Mouse (Mus musculus) stomach, embryonic 14.5 days (tissue): ENCODE measurements around the gene Lrig2. TPM values are rescaled to one million over a fixed set of nuclear protein-coding genes. Genes with fewer than 3 reads are reported as not detected.

Source experiments
- ATAC-seq: fragments of 200-750 bp; cut with Nextera tagmentation; 2 replicates; pipeline ENCODE4 v1.8.0; 2017; ENCODE audit warnings: low read depth, moderate TSS enrichment; ENCODE audit not compliant: insufficient number of reproducible peaks, insufficient read depth, low FRiP score
- H3K27ac ChIP-seq: fragments of 300-500 bp; sonication (generic); 2 replicates; pipeline ENCODE4 v1.5.1; 2014; ENCODE audit warnings: mild to moderate bottlenecking, low read length, moderate library complexity, mixed read lengths
- H3K27me3 ChIP-seq: fragments of 300-500 bp; sonication (generic); 2 replicates; pipeline ENCODE4 v1.6.1; 2014; ENCODE audit warnings: low read length, control low read depth, mixed read lengths; ENCODE audit not compliant: control insufficient read depth, insufficient read depth
- H3K36me3 ChIP-seq: fragments of 300-500 bp; sonication (generic); 2 replicates; pipeline ENCODE4 v1.6.1; 2014; ENCODE audit warnings: mild to moderate bottlenecking, control low read depth, low read length, moderate library complexity, mixed read lengths; ENCODE audit not compliant: control insufficient read depth, insufficient read depth
- H3K4me1 ChIP-seq: fragments of 300-500 bp; sonication (generic); 2 replicates; pipeline ENCODE4 v1.6.1; 2014; ENCODE audit warnings: low read length, control low read depth, mixed read lengths; ENCODE audit not compliant: control insufficient read depth, insufficient read depth
- H3K4me2 ChIP-seq: fragments of 300-500 bp; sonication (generic); replicated peaks from 2 replicates; pipeline ENCODE4 v1.6.1; 2014; ENCODE audit warnings: low read depth, low read length, control low read depth
- H3K4me3 ChIP-seq: fragments of 300-500 bp; sonication (generic); 2 replicates; pipeline ENCODE4 v1.5.1; 2014; ENCODE audit warnings: low read depth, low read length, control low read depth
- H3K9ac ChIP-seq: fragments of 300-500 bp; sonication (generic); replicated peaks from 2 replicates; pipeline ENCODE4 v1.6.1; 2014; ENCODE audit warnings: low read depth, mild to moderate bottlenecking, control low read depth, low read length, moderate library complexity, mixed read lengths
- H3K9me3 ChIP-seq: fragments of 300-500 bp; sonication (generic); 2 replicates; pipeline ENCODE4 v1.6.1; 2016; ENCODE audit warnings: low read depth, low read length, control low read depth; ENCODE audit not compliant: control insufficient read depth
- WGBS: fragments of 180-500 bp; shearing (Covaris S2); extraction: QIAGEN DNeasy Blood & Tissue Kit; methylation state at CpG from one replicate; pipeline ENCODE4 v1.1.7; 2014; 5-methylcytosine and 5-hydroxymethylcytosine counted together
- polyA plus RNA-seq: library from polyadenylated mRNA; unstranded; fragments of >200 nt; fragmentation: Nextera tagmentation; extraction: Ambion mirVana; gene quantifications from 2 replicates; pipeline ENCODE4 v1.2.1, GENCODE M21; 2014

Gene Lrig2
- polyA plus RNA-seq, 1 experiment from 2014 or later, result 25.7 TPM

DNA sequence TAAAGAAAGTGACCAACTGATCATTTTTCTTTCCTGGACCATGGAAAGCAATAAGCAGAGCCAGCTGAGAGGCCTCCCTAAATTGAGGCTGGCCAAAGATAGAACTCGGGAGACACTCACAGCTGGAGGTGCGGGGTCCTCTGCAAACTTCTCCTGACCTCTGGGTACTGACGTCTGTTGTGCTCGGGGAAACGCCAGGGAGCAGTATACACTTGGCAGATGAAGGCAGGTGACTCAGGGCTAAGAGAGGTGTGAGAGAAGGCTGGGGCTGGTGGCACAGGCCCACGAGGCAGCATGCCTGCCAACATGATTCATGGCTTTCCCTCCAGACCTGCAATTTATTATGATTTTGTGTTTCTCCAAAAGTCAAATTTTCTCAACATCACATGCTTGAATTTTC lies 66.1 kb downstream of the Lrig2 start:
- 0 out of 2 replicates have a peak, but pooled peaks cover 8% of the 10 kb centered on the region for H3K4me1 ChIP-seq
- WGBS, result 36% methylated on average over 6 of the region's 6 CpGs
- ATAC-seq, result no peak
- H3K27ac ChIP-seq, result no peak overlapping the region
- H3K9me3 ChIP-seq, result no peaks in the 10 kb centered on the region
- H3K27me3 ChIP-seq, result no peaks in the 10 kb centered on the region
- no peak overlapping the region for H3K9ac ChIP-seq
- H3K36me3 ChIP-seq, result no peaks in the 10 kb centered on the region
- no peak overlapping the region for H3K4me2 ChIP-seq
- no peak overlapping the region for H3K4me3 ChIP-seq

GRCm38 (mm10) chr3:104444946-104445460 lies 66.7 kb downstream of the Lrig2 start:
- Histone ChIP-seq H3K9ac (no peak overlapping the region), H3K36me3 (no peaks in the 10 kb centered on the region), H3K4me3 (no peak overlapping the region), H3K27me3 (no peaks in the 10 kb centered on the region), H3K27ac (no peak overlapping the region), H3K9me3 (no peaks in the 10 kb centered on the region), H3K4me2 (no peak overlapping the region), H3K4me1 (0 out of 2 replicates have a peak, but pooled peaks cover 8% of the 10 kb centered on the region)
- ATAC-seq, result no peak
- 50% methylated on average over 3 of the region's 3 CpGs for WGBS

- H3K9me3 ChIP-seq, result no peaks in the 10 kb centered on the region
- no peaks in the 10 kb centered on the region for H3K27me3 ChIP-seq
- no peak overlapping the region for H3K27ac ChIP-seq
- H3K9ac ChIP-seq, result no peak overlapping the region
- ATAC-seq, result no peak
- H3K4me1 ChIP-seq, result 0 out of 2 replicates have a peak, but pooled peaks cover 8% of the 10 kb centered on the region
- H3K36me3 ChIP-seq, result no peaks in the 10 kb centered on the region
- no peak overlapping the region for H3K4me2 ChIP-seq
- no peak overlapping the region for H3K4me3 ChIP-seq
- WGBS, result 84% methylated on average over 3 of the region's 3 CpGs
Observed at GRCm38 (mm10) chr3:104444082-104444481, 67.6 kb downstream of the Lrig2 start.

DNA sequence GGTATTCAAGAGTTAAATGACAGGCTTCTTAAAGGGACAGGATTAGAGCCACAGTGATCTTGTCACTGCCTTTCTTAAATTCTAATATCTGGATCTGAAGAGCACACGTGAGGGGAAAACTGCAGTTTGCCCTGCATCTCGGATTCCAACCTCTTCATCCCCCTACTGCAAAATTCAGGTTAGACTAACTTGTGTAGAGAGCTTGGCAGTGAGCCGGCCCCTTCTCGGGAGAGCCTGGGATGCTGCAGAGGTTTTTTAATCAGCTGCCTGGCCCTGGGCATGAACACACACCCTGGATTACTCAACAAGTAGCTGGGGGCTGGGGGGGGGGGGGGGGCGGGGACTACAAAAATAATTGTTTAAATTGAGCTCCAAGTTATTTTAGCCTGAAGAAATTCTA lies 69.4 kb downstream of the Lrig2 start:
- ATAC-seq, result peak; percentile 21; the same call in 1 of the 2 replicates
- H3K9ac ChIP-seq, result no peak overlapping the region
- H3K9me3 ChIP-seq, result no peaks in the 10 kb centered on the region
- H3K27ac ChIP-seq, result no peak overlapping the region; the same call in 1 of the 2 replicates
- no peak overlapping the region for H3K4me3 ChIP-seq
- no peaks in the 10 kb centered on the region for H3K36me3 ChIP-seq
- 0 out of 2 replicates have a peak, but pooled peaks cover 8% of the 10 kb centered on the region for H3K4me1 ChIP-seq
- peak overlapping the region; percentile 46 for H3K4me2 ChIP-seq
- 25% methylated on average over 5 of the region's 5 CpGs for WGBS
- H3K27me3 ChIP-seq, result no peaks in the 10 kb centered on the region

GRCm38 (mm10) chr3:104441870-104442283 lies 69.8 kb downstream of the Lrig2 start:
- ATAC-seq, result peak; percentile 89
- H3K4me1 ChIP-seq, result 0 out of 2 replicates have a peak, but pooled peaks cover 8% of the 10 kb centered on the region
- no peaks in the 10 kb centered on the region for H3K9me3 ChIP-seq
- no peak overlapping the region for H3K9ac ChIP-seq
- H3K27me3 ChIP-seq, result no peaks in the 10 kb centered on the region
- H3K4me3 ChIP-seq, result peak overlapping the region; percentile 15; the same call in 1 of the 2 replicates
- no peaks in the 10 kb centered on the region for H3K36me3 ChIP-seq
- peak overlapping the region; percentile 46 for H3K4me2 ChIP-seq
- H3K27ac ChIP-seq, result peak overlapping the region; percentile 80
- WGBS, result 11% methylated on average over 15 of the region's 15 CpGs

DNA sequence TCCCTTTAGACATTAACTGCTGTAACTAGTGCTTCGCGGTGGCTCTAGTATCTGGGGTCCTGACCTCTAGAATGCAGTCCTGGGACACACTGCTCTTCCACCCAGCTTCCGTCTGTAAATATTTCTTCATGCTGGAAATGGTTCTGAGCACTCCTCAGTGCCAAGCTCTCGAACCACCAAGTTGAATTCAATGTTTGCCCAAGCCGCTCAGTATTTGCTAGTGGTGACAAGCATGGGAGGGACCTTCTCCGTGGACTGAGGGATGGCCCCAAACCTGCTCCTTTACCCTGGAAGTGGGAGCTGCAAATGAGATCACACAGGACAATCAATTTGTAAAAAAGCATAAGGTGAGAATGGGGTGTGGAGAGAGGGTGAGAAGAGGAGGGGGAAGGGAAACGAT lies 70.3 kb downstream of the Lrig2 start:
- 56% methylated on average over 7 of the region's 7 CpGs for WGBS
- H3K27ac ChIP-seq, result peak overlapping the region; percentile 80
- H3K27me3 ChIP-seq, result no peaks in the 10 kb centered on the region
- H3K9me3 ChIP-seq, result no peaks in the 10 kb centered on the region
- H3K4me1 ChIP-seq, result 0 out of 2 replicates have a peak, but pooled peaks cover 8% of the 10 kb centered on the region
- no peaks in the 10 kb centered on the region for H3K36me3 ChIP-seq
- H3K9ac ChIP-seq, result no peak overlapping the region
- H3K4me3 ChIP-seq, result 0 out of 2 replicates have a peak overlapping the region, but pooled peaks have one; percentile 15
- H3K4me2 ChIP-seq, result peak overlapping the region; percentile 46
- ATAC-seq, result peak; percentile 25; the same call in 1 of the 2 replicates

GRCm38 (mm10) chr3:104438777-104439176 lies 72.9 kb downstream of the Lrig2 start:
- ATAC-seq, result no peak
- Histone ChIP-seq H3K9ac (no peak overlapping the region), H3K36me3 (no peaks in the 10 kb centered on the region), H3K27ac (no peak overlapping the region), H3K27me3 (no peaks in the 10 kb centered on the region), H3K9me3 (no peaks in the 10 kb centered on the region), H3K4me3 (no peak overlapping the region), H3K4me1 (0 out of 2 replicates have a peak, but pooled peaks cover 10% of the 10 kb centered on the region), H3K4me2 (no peak overlapping the region)
- WGBS, result 87% methylated on average over 1 of the region's 1 CpGs

- WGBS, result 76% methylated on average over 7 of the region's 7 CpGs
- Histone ChIP-seq H3K4me3 (no peak overlapping the region), H3K27me3 (no peaks in the 10 kb centered on the region), H3K9ac (no peak overlapping the region), H3K36me3 (no peaks in the 10 kb centered on the region), H3K4me2 (no peak overlapping the region), H3K9me3 (no peaks in the 10 kb centered on the region), H3K4me1 (0 out of 2 replicates have a peak, but pooled peaks cover 12% of the 10 kb centered on the region), H3K27ac (no peak overlapping the region)
- ATAC-seq, result no peak
Observed at GRCm38 (mm10) chr3:104437576-104437975, 74.1 kb downstream of the Lrig2 start.

GRCm38 (mm10) chr3:104435947-104436346 lies 75.8 kb downstream of the Lrig2 start:
- 90% methylated on average over 3 of the region's 3 CpGs for WGBS
- no peaks in the 10 kb centered on the region for H3K27me3 ChIP-seq
- no peak overlapping the region for H3K27ac ChIP-seq
- no peak overlapping the region for H3K4me3 ChIP-seq
- no peaks in the 10 kb centered on the region for H3K36me3 ChIP-seq
- no peak for ATAC-seq
- no peak overlapping the region for H3K4me2 ChIP-seq
- H3K9ac ChIP-seq, result no peak overlapping the region
- H3K9me3 ChIP-seq, result no peaks in the 10 kb centered on the region
- H3K4me1 ChIP-seq, result 0 out of 2 replicates have a peak, but pooled peaks cover 6% of the 10 kb centered on the region
